Mouse (Mus musculus) urinary bladder, postnatal 25 days (tissue): ENCODE results near the gene Olfr262.
"Not testable (repeated sequence)": the region's sequence is repeated elsewhere in the genome, so short reads cannot be mapped to it uniquely, and the experiment has no call there.

ENCODE experiments used
- DNase-seq: peaks from one replicate; pipeline ENCODE4 v3.0.0; 2022; ENCODE audit warnings: low spot score

Olfr262 gene

DNA sequence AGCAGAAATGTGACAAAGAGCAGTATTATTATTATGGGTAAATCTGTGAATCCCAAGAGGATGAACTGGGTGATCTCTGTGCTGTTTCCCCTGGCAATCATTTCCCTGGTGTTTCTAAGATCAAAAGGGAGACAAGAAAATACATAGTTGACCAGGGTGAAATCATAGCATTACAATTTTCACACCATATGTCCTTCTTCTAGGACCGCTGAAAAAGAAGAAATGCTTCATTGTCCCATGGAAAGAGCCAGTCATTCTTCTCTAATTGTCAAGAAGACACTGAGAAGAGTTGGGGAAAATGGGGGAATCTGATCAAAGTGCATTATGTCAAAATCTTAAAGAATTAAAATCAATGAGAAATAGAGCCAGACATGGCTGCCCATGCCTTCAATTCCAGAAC is at the start of gene Olfr262:
Olfr262 (minus strand) TSS at position 101 of the 400 bp plus-strand sequence.
- DNase-seq: no peak

DNA sequence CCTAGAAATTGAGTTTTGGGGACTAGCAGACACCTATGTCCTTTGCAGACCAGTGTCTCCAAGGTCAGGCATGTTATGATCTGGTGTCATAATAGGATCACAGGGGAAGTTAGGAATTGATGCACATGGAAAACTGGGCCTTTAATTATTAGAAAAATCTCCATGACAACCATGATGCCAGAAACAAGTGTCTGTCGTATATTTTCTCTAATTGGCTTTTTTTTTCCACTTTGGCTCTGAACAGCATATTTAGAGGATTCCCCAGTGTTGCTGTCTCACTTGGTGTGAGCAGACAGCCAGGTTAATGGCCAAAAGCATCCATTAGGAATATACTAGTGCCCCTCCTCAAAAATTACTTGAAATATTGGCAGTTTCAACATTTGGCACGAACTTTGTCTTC is 38.1 kb upstream of the Olfr262 start, which contains the start of gene Olfr1434:
Olfr1434 (plus strand) TSS at position 301 of the 400 bp plus-strand sequence.
- no peak for DNase-seq

DNA sequence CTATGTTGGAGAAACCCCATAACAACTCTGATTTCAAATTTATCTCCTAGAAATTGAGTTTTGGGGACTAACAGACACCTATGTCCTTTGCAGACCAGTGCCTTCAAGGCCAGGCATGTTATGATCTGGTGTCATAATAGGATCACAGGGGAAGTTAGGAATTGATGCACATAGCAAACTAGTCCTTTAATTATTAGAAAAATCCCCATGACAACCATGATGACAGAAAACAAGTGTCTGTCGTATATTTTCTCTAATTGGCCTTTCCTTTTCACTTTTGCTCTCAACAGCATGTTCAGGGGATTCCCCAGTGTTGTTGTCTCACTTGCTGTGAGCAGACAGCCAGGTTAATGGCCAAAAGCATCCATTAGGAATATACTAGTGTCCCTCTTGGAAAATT is 19.3 kb upstream of the Olfr262 start, which contains the start of gene Olfr235:
Olfr235 (plus strand) TSS at position 301 of the 400 bp plus-strand sequence.
- DNase-seq: no peak

DNA sequence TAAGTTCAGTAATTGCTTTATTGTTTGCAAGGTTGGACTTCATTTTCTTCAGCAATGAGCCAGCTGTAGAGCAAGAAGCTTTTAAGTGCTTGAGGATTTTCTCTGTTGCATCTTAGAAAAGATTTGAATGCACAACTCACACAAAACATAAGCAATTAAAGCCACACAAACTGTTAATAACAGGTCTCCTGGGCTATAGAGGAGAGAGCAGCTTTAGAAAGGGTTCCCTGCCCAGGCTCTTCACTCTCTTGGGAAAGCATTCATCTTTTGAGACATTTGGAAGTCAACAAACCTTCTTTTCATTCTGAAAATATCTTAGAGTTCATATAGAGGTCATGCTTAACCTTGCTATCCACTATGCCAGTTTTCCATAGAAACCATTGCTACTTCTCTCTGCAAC is 9.0 kb downstream of the Olfr262 start, which contains the start of gene Olfr1432:
Olfr1432 (minus strand) TSS at position 101 of the 400 bp plus-strand sequence.
- not testable (repeated sequence) for DNase-seq

DNA sequence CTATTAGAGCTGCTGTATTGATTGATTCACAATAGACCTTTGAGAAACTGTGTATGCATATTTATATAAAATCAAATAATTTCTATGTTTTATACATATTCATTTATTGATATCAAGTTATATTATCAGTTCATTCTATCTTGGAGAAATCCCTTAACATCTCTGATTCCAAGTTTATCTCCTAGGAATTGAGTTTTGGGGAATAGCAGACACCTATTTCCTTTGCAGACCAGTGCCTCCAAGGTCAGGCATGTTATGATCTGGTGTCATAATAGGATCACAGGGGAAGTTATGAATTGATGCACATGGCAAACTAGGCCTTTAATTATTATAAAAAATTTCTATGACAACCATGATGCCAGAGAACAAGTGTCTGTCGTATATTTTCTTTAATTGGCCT is 41.1 kb downstream of the Olfr262 start, which contains the start of gene Olfr1431:
Olfr1431 (plus strand) TSS at position 301 of the 400 bp plus-strand sequence.
- DNase-seq: no peak

DNA sequence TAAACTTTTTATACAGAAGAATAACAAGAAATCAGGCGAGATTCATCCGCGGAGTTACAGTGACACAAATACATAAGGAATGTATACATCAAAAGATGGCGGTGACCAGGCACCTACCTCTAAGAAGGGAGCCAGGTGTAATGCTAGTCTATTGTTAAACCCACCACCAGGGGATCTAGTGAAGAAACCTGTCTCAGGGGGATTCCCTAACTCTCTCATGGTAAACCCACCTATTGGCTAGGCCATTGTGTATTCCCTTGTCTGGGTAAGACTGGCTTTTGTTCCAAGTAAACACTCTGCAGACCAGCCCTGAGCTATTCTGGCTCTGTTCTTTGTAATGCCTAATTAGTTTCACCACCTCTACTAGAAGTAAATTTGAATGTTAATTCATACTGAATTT is 42.4 kb downstream of the Olfr262 start:
- DNase-seq: not testable (repeated sequence)
